Mouse (Mus musculus): ENCODE data around the gene Adarb1. TPM values are rescaled to one million over a fixed set of nuclear protein-coding genes. Genes with fewer than 3 reads are reported as not detected.

Gene Adarb1
- polyA plus RNA-seq, 1 experiment from 2014 or later = 25.3 TPM

DNA sequence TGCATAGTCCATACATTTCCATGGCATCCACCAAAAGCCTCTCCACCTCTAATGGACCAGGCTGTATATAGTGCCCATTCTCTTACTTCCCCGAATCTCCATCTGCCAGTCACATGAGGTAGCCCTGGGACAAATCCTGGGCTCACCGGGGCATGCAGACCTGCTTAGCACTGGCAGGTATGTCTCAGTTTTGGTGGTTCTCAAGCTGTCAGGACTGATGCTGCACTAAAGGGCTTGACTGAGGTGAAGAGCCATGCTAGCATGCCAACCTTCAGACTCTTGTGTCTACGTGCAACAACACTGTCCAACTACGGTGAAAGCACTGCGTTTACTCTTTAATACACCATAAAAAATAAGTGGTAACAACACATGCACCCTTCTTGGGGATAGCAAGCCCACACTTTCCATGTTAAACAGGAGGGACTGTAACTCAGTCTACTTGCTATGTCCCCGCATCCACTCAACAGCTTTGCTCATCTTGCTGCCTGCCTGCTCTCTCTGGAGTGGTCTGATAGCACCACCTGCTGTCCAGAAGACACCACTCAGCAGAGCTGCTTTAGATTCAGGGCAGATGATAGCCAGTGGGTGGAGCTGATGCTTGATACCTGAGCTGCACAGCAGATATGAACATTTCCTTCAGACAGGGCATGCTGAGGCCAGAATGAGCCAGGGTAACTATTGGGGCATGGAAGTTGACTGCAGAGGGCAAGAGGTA lies 64.9 kb downstream of the Adarb1 start:
- peak; percentile 58; the same call in 1 of the 2 replicates for ATAC-seq
- Histone ChIP-seq H3K9ac (replicated peaks; ENCODE audit: low read depth) (no peak overlapping the region), H3K4me1 (ENCODE audit: insufficient read depth, low read depth, low read length) (no peaks in the 10 kb centered on the region), H3K27me3 (replicated peaks; ENCODE audit: insufficient read depth, low read length) (no peaks in the 10 kb centered on the region), H3K4me3 (ENCODE audit: low read depth, low read length) (no peak overlapping the region), H3K9me3 (ENCODE audit: low read length) (no peaks in the 10 kb centered on the region), H3K27ac (ENCODE audit: low read length) (no peak overlapping the region), H3K4me2 (replicated peaks; ENCODE audit: low read depth, low read length) (no peak overlapping the region), H3K36me3 (ENCODE audit: insufficient read depth, low read length) (no peaks in the 10 kb centered on the region)
- 78% methylated on average over 6 of the region's 6 CpGs for WGBS
- DNase-seq (ENCODE audit: low spot score) = peak; percentile 75
- TF ChIP-seq CTCF (IDR thresholded peaks at IDR 0.05) (peak; percentile 89), EP300 (IDR thresholded peaks at IDR 0.05) (no peak)

DNA sequence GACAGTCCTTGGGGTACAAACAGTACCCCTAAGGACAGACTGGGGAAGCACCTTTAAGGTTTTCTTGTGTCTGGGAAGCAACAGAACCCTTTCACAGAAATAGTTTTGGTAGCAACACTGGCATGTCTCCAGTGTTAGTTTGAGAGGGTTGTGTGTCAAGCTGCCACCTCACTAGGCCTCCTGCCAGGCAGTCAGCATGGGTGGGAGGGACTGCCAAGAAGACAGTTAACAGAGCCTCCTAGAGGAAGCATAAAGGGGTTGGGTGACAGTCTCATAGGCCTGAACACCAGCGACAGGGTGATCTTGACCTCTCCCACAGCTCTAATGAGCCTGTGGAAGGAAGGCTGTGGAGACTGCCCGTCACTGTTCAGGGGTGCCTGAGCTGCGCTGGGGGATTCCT lies 75.2 kb downstream of the Adarb1 start:
- peak; percentile 21 for DNase-seq (ENCODE audit: low spot score)

DNA sequence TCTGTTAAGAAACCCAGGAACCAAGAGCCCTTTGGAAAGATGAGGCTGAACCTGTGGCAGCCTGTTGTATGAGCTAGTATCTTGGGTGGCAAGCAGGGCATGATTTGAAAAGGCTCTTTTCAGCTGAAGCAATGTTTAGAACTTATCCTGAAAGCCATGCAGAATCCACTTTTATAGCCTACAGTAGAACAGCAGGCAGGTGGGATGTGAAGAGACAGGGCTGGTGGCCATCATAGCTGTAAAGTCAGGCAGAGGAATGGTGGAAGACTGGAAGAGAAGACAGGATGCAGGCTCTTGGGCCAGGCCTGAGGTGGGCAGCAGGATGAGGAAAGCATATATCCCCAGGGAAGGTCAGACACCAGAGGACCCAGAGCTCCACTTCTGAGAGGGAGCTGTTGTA lies 76.4 kb downstream of the Adarb1 start:
- no peak for TF ChIP-seq CTCF (IDR thresholded peaks at IDR 0.05)
- TF ChIP-seq EP300 (IDR thresholded peaks at IDR 0.05) = no peak
- DNase-seq (ENCODE audit: low spot score) (no peak), ATAC-seq (no peak)
- H3K4me2 ChIP-seq (replicated peaks; ENCODE audit: low read depth, low read length) = no peak overlapping the region
- no peak overlapping the region for H3K9ac ChIP-seq (replicated peaks; ENCODE audit: low read depth)
- no peak overlapping the region for H3K4me3 ChIP-seq (ENCODE audit: low read depth, low read length)
- no peaks in the 10 kb centered on the region for H3K27me3 ChIP-seq (replicated peaks; ENCODE audit: insufficient read depth, low read length)
- no peak overlapping the region for H3K27ac ChIP-seq (ENCODE audit: low read length)
- H3K4me1 ChIP-seq (ENCODE audit: insufficient read depth, low read depth, low read length) = no peaks in the 10 kb centered on the region
- H3K9me3 ChIP-seq (ENCODE audit: low read length) = no peaks in the 10 kb centered on the region
- no peaks in the 10 kb centered on the region for H3K36me3 ChIP-seq (ENCODE audit: insufficient read depth, low read length)

More for the DNA sequence above, 75.2 kb downstream of the Adarb1 start:
- H3K9ac ChIP-seq (replicated peaks; ENCODE audit: low read depth) = no peak overlapping the region
- no peaks in the 10 kb centered on the region for H3K4me1 ChIP-seq (ENCODE audit: insufficient read depth, low read depth, low read length)
- 73% methylated on average over 3 of the region's 3 CpGs for WGBS
- TF ChIP-seq CTCF (IDR thresholded peaks at IDR 0.05) = no peak
- no peaks in the 10 kb centered on the region for H3K27me3 ChIP-seq (replicated peaks; ENCODE audit: insufficient read depth, low read length)
- no peak for ATAC-seq
- no peak overlapping the region for H3K4me3 ChIP-seq (ENCODE audit: low read depth, low read length)
- H3K9me3 ChIP-seq (ENCODE audit: low read length) = no peaks in the 10 kb centered on the region
- no peak overlapping the region for H3K27ac ChIP-seq (ENCODE audit: low read length)
- no peaks in the 10 kb centered on the region for H3K36me3 ChIP-seq (ENCODE audit: insufficient read depth, low read length)
- H3K4me2 ChIP-seq (replicated peaks; ENCODE audit: low read depth, low read length) = no peak overlapping the region

GRCm38 (mm10) chr10:77341059-77341458 lies 77.0 kb downstream of the Adarb1 start:
- Histone ChIP-seq H3K4me2 (replicated peaks; ENCODE audit: low read depth, low read length) (no peak overlapping the region), H3K27ac (ENCODE audit: low read length) (no peak overlapping the region), H3K36me3 (ENCODE audit: insufficient read depth, low read length) (no peaks in the 10 kb centered on the region), H3K9me3 (ENCODE audit: low read length) (no peaks in the 10 kb centered on the region), H3K4me1 (ENCODE audit: insufficient read depth, low read depth, low read length) (no peaks in the 10 kb centered on the region), H3K27me3 (replicated peaks; ENCODE audit: insufficient read depth, low read length) (no peaks in the 10 kb centered on the region), H3K4me3 (ENCODE audit: low read depth, low read length) (no peak overlapping the region), H3K9ac (replicated peaks; ENCODE audit: low read depth) (no peak overlapping the region)
- ATAC-seq (no peak), DNase-seq (ENCODE audit: low spot score) (no peak)
- WGBS = 75% methylated on average over 4 of the region's 4 CpGs
- TF ChIP-seq CTCF (IDR thresholded peaks at IDR 0.05) (no peak), EP300 (IDR thresholded peaks at IDR 0.05) (no peak)

DNA sequence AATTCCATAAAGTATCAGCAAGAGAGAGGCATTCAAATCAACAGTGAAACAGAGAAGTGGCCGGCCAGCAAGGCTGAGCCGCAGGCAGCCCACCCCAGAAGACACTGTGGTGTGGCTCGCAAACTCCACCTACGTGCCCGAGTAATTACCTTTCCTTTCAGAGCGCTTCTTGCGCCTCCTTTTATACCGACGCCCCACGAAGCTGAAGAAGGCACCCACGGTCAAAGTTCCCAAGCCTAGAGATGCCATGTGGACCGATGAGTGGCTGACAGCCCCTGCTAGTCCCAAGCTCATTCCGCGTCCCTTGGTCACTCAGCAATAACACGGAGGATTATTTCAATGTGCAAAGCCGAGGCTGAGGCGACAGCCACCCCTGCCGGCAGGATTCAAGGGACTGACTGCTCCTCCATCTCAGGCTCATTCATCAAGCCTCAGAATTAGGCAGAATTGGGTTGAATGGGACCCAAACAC lies 78.2 kb downstream of the Adarb1 start:
- H3K27me3 ChIP-seq (replicated peaks; ENCODE audit: insufficient read depth, low read length) = no peaks in the 10 kb centered on the region
- H3K4me3 ChIP-seq (ENCODE audit: low read depth, low read length) = no peak overlapping the region
- peak overlapping the region; percentile 38 for H3K4me2 ChIP-seq (replicated peaks; ENCODE audit: low read depth, low read length)
- DNase-seq (ENCODE audit: low spot score) = no peak
- no peaks in the 10 kb centered on the region for H3K4me1 ChIP-seq (ENCODE audit: insufficient read depth, low read depth, low read length)
- H3K9ac ChIP-seq (replicated peaks; ENCODE audit: low read depth) = no peak overlapping the region
- ATAC-seq = no peak
- no peaks in the 10 kb centered on the region for H3K9me3 ChIP-seq (ENCODE audit: low read length)
- 23% methylated on average over 18 of the region's 18 CpGs for WGBS
- no peaks in the 10 kb centered on the region for H3K36me3 ChIP-seq (ENCODE audit: insufficient read depth, low read length)
- TF ChIP-seq CTCF (IDR thresholded peaks at IDR 0.05) (peak; percentile 53), EP300 (IDR thresholded peaks at IDR 0.05) (no peak)
- no peak overlapping the region for H3K27ac ChIP-seq (ENCODE audit: low read length)

GRCm38 (mm10) chr10:77333518-77333917 lies 84.6 kb downstream of the Adarb1 start:
- ATAC-seq (no peak), DNase-seq (ENCODE audit: low spot score) (peak; percentile 30)
- Histone ChIP-seq H3K27ac (ENCODE audit: low read length) (no peak overlapping the region), H3K9me3 (ENCODE audit: low read length) (no peaks in the 10 kb centered on the region), H3K4me3 (ENCODE audit: low read depth, low read length) (no peak overlapping the region), H3K27me3 (replicated peaks; ENCODE audit: insufficient read depth, low read length) (no peaks in the 10 kb centered on the region), H3K9ac (replicated peaks; ENCODE audit: low read depth) (no peak overlapping the region), H3K36me3 (ENCODE audit: insufficient read depth, low read length) (no peaks in the 10 kb centered on the region), H3K4me2 (replicated peaks; ENCODE audit: low read depth, low read length) (no peak overlapping the region), H3K4me1 (ENCODE audit: insufficient read depth, low read depth, low read length) (no peaks in the 10 kb centered on the region)
- 49% methylated on average over 9 of the region's 9 CpGs for WGBS
- TF ChIP-seq CTCF (IDR thresholded peaks at IDR 0.05) = no peak

All from lung, postnatal 0 days (tissue).